Mouse (Mus musculus) retina, postnatal 7 days (tissue): ENCODE measurements around the gene Hs1bp3.

Source experiments
- DNase-seq: peaks from one replicate; pipeline ENCODE4 v3.0.0-alpha.2; 2012; ENCODE audit warnings: low read depth, low spot score

Gene Hs1bp3

GRCm38 (mm10) chr12:8313270-8313771 lies at the start of gene Hs1bp3:
Gene Hs1bp3, plus strand, starts transcription at chr12:8313432.
- peak; percentile 79 for DNase-seq

GRCm38 (mm10) chr12:8266311-8266710 lies 46.9 kb upstream of the Hs1bp3 start:
- no peak for DNase-seq

GRCm38 (mm10) chr12:8269627-8270026 lies 43.6 kb upstream of the Hs1bp3 start:
- DNase-seq: no peak

GRCm38 (mm10) chr12:8271405-8271804 lies 41.8 kb upstream of the Hs1bp3 start:
- DNase-seq: no peak

DNA sequence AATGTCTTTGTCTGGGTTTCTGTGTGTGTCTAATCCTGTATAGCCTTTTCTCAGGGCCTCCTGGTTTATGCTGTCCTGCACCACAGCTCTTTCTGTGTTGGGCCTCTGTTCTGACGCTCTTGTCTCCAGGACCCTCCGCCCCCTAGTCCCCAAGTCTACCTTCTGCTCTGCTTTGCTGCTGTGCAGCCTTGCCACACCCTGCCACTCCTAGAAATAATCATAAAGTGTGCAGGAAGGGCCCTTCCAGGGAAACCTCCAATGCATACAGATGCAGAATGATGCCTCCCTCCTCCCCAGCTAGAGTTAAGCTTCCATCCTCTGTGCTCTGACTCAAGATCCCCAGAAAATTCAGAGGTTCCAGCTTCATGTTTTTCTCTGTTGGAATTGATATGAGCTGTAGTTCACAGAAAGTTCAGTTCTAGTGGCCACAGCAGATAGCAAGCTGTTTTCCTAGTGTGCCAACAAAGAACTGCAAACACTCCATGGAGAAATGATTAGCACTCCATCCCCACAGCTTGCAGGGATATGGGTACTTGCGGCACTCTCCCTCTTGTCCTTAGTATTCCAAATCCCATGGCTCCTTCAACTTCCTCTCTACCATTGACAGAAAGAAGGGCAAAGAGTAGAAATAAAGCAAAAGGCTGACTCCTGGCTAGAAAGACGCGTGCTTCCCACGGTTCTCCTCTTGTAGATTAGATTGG lies 39.6 kb upstream of the Hs1bp3 start:
- DNase-seq: no peak

- DNase-seq: no peak
Observed at GRCm38 (mm10) chr12:8275424-8275823, 37.8 kb upstream of the Hs1bp3 start.

DNA sequence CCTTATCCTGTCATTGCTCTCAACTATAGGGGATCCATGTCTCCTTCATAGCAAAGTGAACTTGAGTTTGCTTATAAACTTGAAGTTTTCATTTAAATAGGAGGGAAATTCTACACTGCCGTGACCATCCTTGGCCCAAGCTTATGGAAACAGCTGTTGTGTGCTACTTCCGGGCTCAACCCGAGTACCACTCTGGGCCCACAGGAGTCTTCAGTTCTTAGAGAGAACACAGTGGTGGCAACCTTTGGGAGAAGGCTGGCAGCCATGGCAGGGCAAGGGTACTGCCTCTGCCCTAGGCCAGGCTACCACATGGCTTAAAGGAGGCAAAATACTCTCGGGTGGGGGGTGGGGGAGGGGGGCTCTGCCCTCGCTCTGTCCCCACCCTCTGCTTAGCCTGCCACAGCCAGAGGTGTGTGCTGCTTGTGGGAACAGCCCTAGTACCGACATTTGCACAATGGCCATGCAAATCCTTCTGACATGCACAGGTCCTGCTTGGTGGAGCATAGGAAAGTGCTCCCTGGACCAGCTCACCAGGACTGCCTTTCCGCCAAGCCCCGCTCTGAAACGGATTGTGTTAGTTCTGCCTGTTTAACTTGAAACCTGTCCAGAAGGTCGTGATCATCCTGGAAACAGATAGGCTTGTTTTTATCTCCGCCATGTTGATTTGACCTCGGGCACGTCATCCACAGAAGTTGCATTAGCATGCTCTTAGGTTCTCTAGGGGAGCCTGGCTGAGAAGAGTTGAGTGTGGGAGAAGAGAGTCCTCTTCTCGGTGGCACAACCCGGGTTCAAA lies 31.8 kb upstream of the Hs1bp3 start:
- no peak for DNase-seq

- no peak for DNase-seq
Observed at GRCm38 (mm10) chr12:8287970-8288369, 25.3 kb upstream of the Hs1bp3 start.

- no peak for DNase-seq
Observed at GRCm38 (mm10) chr12:8289099-8289498, 24.1 kb upstream of the Hs1bp3 start.

- DNase-seq: no peak
Observed at GRCm38 (mm10) chr12:8289499-8289898, 23.7 kb upstream of the Hs1bp3 start.

DNA sequence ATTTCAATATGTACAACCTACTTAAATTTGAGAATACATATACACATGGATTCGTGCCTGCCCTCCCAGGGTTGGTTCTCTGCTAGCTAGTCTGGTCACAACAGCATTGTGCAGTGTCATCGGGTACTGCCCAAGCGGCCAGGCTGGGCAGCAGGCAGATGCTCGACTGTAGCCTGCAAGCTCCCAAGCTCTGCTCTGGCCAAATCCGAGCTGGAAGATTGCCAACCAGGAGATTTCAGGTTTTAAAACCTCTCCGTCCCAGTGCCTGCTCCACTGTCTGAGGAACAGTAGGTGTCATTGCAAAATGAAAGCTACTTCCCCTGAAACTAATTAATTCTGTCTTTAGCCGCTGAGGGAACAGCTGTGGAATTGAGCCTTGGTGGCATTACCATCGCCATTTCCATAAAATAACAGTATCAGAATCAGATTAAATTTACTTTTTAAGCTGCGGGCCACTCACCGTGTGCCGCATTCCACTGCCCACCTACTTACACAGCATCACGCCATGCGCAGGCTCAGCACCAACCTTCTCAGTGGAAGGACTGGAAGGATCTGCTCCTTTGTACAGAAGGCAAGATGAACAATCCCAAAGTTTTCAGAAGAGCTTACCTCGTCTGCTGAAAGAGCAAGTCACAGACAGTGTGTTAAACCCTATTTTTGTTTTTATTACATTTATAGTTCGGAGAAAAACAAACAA lies 21.9 kb upstream of the Hs1bp3 start:
- peak; percentile 80 for DNase-seq

DNA sequence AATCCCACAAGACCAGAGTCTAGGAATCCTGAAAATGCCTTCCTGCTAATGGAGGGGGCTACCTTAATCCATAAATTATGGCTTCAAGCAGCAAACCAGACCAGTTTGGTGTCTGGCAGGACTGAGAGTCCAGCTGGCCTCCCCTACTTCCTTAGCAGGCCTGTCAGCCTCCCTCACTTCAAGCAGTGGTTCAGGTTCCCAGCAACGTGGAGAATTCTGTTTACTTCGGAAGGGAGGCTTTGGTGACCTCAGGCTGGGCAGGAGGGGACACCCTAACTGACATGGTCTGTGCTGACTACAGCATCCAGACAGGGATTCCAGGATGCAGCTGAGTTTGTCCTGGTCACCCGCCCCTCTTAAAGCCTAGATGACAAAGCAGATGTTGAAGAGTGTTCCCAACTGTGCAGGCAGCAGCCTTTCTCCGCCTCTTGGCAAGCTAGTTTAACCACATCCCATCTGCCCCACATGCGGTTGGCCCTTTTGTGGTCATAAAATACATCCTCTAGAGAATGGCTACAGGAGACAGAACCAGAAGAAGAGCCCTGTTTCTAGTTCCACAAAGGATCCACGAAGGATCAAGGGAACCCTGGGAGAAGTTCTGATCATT lies 17.8 kb upstream of the Hs1bp3 start:
- no peak for DNase-seq

- no peak for DNase-seq
Observed at GRCm38 (mm10) chr12:8296154-8296553, 17.1 kb upstream of the Hs1bp3 start.

GRCm38 (mm10) chr12:8297586-8298214 lies 15.5 kb upstream of the Hs1bp3 start:
- no peak for DNase-seq

- DNase-seq: no peak
Observed at GRCm38 (mm10) chr12:8298361-8299142, 14.7 kb upstream of the Hs1bp3 start.

- DNase-seq: no peak
Observed at GRCm38 (mm10) chr12:8299143-8300110, 13.8 kb upstream of the Hs1bp3 start.

GRCm38 (mm10) chr12:8300111-8300480 lies 13.1 kb upstream of the Hs1bp3 start:
- no peak for DNase-seq

- no peak for DNase-seq
Observed at GRCm38 (mm10) chr12:8300521-8300920, 12.7 kb upstream of the Hs1bp3 start.

DNA sequence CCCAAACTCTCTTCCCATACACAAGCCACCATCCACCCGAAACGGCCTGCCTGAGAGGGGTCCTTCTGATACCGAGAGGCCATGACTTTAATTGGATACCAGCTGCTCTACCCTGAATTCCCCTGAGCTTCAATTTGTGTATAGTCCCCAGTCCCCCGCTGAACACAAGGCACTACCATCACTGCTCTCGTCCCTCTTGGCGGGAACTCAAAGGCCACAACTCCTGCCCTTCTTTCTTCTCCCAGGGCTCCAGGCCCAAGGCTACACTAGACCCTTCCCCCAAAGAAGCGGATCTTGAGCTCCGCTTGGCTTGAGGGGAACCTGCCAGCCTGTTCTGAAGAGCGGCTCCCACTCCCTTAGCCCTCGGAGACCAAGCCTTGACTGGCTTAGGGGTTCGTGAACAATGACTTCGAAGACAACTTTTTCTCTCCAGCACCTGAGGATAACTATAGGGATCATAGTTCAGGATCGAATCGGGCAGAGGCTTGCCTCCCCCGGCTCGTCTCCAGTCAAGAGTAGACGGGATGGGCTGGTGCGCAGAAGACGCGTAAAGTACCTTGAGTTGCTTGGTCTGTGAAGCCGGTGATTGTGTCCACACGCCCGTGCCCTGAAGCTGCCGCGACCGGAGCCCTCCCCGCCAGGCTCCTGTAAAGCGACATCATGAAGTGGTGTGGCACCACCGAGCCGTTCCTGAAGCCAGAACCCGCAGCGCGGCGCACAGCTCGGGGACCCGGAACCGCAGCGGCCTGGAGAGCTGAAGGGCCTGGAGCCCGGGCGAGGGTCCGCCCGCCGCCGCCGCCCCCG lies 12.0 kb upstream of the Hs1bp3 start:
- DNase-seq: no peak
